Mouse (Mus musculus) cerebellum, postnatal 14 days (tissue): Measurements from ENCODE around the gene Axl.
"Not testable (repeated sequence)": the region's sequence is repeated elsewhere in the genome, so short reads cannot be mapped to it uniquely, and the experiment has no call there.

Experiments used
- DNase-seq, 2 experiments: peaks; one replicate each; pipeline ENCODE4 v3.0.0; 2021; ENCODE audit warnings: mixed read lengths in 2 of 2

Axl gene

GRCm38 (mm10) chr7:25753643-25754438 is 34.7 kb downstream of the Axl start:
- peak; percentile 12 to 69 for DNase-seq

DNA sequence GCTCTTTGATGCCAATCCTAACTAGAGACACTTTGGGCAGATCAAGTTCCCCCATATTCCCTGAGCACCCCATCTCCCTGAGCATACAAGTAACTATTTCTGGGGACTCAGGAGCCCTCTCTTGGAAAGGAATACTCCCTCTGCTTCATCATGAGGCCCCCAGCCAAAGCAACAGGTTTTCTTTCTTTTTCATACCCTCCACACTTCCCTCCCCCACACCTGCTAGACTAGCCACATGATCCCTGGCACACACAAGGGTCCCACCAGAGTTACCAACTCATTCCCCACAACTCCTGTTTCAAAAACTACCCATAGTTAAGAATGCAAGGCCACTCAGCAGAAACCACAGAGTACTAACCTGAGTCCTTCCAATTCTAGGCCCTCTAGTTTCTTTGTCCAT is 35.4 kb downstream of the Axl start:
- peak in 1 of 2 experiments; percentile 15 for DNase-seq

DNA sequence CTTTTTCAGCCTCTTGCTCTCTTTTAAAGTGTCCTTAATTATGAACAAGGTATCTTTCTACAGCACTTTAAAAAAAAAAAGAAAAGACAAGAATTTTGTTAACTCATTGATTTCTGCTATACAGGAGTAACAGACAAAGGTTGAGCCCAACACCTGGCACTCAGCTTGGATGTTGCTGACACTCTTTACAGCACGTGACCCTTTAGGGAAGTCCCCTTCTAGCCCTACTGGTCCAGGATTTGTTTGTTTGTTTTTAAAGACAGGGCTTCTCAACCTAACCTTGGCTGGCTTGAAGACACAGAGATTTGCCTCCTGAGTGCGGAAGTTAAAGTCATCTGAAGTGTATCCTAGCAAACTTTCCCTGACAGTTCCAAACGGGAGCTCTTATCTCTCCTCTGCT is 41.7 kb downstream of the Axl start:
- DNase-seq: no peak

DNA sequence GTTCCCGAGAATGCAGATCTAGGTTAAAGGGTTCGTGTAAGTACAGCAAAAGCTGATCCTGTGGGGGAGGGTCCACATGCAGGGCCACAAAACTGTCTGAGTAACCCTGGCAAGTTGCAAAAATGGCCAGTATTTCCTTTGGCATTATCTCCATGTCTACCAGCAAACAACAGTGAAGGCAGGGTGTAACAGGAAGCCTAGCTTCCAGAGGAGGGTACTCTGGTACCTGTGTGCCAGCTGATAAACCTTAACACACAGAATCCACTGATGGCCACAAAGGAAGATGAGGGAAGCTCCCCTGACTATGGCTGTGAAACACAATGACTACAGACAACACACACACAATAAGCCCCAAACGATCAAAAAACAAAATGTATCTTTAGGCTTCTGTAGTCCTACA is 50.2 kb downstream of the Axl start:
- DNase-seq: no peak

GRCm38 (mm10) chr7:25736920-25737319 is 51.6 kb downstream of the Axl start:
- DNase-seq: no peak

GRCm38 (mm10) chr7:25734991-25735390 is 53.5 kb downstream of the Axl start:
- no peak for DNase-seq

DNA sequence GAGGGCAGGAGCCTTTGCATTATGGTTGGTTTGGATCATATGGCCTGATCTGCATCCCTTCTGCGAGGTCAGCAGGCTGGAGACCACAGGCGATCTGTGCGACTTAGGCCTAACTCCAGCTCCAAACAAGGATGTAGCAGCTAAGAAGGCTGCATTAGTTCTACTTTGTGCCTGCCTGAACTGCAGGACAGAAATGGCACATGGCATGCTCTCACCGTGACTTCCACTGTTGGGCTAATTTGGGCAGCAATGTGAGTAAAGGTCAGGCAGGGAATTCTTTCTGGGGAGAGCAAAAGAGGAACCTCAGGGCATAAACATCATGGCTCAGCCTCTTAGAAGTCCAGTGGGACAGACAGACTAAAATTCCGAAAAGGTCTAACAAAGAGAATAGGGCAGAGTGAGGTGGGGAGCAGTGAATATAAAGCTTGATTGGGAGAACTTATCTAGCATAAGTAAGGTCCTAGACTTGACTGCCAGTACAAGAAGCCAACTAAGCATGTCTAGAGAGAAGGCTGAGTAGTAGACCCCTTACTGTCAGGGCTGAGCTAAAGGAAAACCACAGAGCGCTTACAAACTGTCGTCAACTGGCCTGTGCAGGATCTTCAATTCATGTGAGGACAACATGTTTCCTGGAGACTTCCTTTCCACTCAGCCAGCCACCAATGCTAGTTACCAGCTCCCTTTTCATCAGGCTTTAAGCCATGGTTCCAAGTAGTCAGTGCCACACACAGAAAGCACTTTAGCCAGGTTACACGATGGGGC is 57.0 kb downstream of the Axl start:
- no peak for DNase-seq

DNA sequence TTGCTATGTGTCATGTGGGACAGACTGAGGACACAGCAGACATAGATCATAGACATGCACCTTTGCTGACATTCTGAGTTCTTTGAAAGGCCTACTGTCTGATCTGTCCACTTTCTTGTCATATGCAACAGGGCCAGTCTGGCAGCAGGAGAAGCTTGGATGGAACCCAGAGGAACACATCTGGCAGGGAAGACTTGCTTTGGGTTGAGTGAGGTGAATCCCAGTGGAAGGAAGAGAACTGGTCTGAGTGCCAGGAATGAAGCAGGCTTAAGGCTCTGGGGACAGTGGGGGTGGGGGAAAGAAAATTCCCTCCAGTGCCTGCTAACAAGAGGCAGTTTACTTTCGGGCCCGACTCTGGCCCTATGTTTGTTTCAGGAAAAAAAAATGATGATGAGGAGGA is 58.6 kb downstream of the Axl start:
- no peak for DNase-seq

DNA sequence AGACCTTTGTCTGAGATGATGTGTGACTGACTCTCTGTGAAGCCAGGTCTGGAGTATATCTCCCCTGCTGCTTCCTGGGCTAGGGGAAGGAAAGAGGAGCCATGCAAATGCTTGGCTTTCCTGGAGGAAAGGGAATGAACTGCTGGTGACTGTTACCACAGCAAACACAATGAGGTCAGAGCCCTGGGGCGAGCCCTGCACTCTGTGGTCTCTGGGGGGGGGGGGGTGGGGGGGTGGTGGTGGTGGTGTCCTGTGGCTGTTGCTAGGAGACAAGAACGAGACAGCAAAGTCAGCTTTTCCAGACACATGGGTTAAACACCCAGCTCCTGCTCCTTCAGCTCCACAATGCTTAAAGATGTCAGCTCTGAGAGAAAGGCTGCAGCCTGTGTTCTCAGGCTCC is 59.1 kb downstream of the Axl start:
- no peak for DNase-seq

GRCm38 (mm10) chr7:25727800-25728199 is 60.7 kb downstream of the Axl start:
- no peak for DNase-seq

DNA sequence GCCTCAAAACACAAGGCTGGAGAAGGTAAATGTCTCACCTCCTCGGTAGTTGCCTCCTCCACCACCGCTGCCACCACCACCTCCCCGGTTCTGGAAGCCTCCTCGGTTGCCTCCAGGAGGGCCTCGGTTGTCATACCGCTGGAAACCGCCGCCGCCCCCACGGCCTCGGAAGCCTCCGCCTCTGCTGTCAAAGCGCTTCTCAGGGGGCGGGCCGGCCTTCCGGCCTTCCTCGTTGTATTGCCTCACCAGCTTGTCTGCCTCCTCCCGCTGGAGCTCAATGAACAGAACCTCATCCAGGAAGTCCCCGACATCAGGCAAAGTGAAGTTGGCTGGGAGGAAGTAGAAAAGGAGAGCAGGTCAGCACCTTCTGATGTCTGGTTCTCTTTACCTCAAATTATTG is 62.6 kb downstream of the Axl start:
- no peak for DNase-seq

DNA sequence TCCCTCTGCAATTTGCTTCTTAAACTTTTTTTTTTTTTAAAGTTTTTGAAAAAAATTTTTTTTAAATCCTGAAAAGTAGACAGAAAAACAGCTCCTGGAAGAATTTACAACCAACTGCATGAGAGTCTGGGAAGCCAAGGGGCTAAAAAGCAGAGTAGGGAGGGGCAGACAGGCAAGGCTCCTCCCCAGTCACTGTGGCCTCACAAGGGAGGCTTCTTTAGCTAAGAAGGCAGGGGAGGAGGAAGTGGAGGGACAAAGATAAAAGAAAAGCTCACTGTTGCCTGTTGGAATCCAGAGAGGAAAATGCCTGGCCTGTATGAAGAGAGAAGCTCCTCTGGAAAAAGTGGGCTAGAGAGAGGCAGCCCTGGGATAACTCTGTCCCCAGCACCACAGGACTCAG is 66.7 kb downstream of the Axl start:
- DNase-seq: not testable (repeated sequence)

- no peak for DNase-seq
These were observed 67.7 kb downstream of the Axl start for GRCm38 (mm10) chr7:25720760-25721159.

- DNase-seq: peak; percentile 87 to 91
These were observed 68.5 kb downstream of the Axl start for GRCm38 (mm10) chr7:25719761-25720610.

DNA sequence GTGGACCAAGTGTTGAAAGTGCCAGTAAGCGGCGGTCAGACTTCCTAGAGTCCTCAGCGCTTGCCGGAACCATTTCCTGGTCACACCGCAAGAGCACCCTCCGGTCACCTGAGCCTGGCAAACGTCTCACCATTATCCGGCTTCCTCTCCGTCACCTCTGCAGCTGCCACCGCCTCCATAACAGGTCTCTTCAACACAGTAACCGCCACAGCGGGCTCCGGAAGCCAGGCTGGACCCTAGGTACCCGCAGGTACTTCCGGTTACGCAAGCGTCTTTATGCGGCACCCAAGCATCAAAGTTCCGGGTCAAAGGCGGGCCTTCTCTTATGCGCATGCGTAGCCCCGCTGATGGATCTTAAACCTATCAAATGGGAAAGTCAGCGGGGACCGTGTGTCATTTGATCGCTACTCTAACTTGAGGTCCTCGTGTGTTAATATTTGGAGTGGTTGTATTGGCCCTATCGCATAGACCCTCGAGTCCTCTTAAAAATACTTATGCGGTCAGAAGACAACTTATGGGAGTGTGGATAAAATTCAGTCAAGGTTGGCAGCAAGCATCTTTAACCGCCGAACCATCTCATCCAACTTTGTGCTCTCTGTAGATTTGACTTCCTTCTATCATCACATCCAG is 69.6 kb downstream of the Axl start, which contains the start of gene Ccdc97:
Gene Ccdc97 (minus strand): TSS at position 301 of the 630 bp plus-strand sequence.
- peak; percentile 94 to 95 for DNase-seq

DNA sequence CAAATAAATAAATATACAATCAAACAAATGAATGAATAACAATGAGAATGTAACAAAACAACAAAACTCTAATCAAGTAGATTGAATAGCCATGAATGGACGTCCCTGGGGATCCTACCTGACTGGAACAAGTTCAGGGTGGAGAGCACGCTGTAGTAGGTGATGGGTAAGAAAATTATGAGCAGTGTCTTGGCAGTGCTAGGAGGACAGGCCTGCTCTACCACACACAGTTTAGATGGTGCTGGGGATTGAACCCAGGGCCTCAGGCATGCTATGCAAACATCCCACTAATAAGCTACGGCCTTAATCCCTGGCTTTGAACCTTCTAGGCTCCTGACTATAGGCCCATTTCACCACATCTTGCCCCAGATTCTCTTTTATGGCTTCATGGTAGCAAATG is 71.0 kb downstream of the Axl start:
- no peak for DNase-seq

- no peak for DNase-seq
These were observed 72.7 kb downstream of the Axl start for GRCm38 (mm10) chr7:25715731-25716271.

- no peak for DNase-seq
These were observed 73.9 kb downstream of the Axl start for GRCm38 (mm10) chr7:25714581-25714980.

DNA sequence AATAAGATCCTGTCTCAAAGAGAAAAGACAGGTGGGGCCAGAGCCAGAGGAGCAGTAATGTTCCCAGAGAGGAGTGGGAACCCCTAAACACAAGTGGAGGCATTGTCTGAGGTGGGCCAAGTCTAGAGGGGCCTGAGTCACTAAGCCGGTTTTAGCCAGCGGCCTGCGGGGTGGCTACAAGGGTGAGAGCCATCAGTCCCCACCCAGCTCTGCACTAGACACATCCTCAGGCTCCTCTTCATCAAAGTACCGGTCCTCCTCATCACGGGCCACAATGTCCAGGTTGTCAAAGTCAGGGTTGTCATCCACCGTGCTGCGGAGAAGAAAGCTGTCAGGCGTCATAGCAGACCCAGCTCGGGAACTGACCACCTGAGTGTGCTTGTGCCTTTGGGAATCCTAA is 75.7 kb downstream of the Axl start:
- DNase-seq: no peak

DNA sequence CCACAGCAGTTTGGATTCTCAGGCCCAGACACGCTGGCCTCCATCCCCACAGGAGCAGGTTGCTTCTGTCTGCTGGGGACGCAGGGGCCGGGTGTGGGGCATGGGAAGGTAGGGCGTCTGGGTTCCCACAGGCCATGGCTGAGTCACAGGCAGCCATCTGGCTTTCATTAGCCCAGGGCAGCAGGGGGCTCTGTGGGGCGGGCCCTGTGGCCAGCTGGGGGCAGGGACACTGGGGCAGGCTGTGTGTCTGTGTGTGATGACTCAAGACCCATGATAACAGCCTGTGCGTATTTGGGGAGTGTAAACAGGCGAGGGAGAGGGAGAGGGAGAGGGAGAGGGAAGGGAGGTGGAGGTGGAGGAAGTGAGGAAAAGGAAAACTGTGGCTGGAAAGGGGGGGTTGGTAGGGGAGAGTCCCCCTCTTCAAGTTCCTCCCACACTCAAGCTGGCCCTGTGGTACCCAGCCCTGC is 76.7 kb downstream of the Axl start:
- DNase-seq: peak; percentile 62 to 68

DNA sequence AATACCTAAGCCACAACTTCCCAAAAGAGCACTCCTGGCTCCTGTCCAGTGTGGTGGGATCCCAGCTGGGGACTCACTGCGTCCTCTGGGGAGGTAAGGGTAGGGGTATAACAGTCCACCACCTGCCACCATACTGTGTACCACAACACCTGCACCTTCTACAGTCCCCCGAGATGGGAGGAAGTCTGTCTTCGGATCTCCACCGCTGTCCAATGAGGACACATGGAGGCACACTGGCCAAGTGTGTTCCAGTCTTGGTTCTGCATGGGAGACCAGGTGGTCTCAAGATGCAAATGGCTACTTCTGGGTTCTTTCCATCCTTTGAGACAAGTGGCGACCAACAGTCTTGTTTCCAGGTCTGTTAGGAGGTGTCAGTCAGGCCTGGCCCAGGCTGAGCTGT is 77.3 kb downstream of the Axl start:
- DNase-seq: peak; percentile 34 to 49

GRCm38 (mm10) chr7:25710519-25711130 is 77.9 kb downstream of the Axl start:
- DNase-seq: peak; percentile 38 to 39
